Mouse (Mus musculus): ENCODE measurements around the gene Prnp. TPM values are rescaled to one million over a fixed set of nuclear protein-coding genes. Genes with fewer than 3 reads are reported as not detected.

Prnp gene
- total RNA-seq, 4 experiments from 2014 or later: 135 to 164 (median 149) TPM

Other genes with a start within 250 kb of the Prnp start
- not detected for gene Erv3, start 50.2 kb upstream of the Prnp start, total RNA-seq (2022)
- gene Prn, start within 50 bp of the Prnp start, total RNA-seq (2022): under 1 TPM in 3 of 4 experiments, not detected in 1; 0.20 to 0.69 (median 0.38) TPM
- gene Prnd, start 40.9 kb downstream of the Prnp start, total RNA-seq (2022): 1 to 10 TPM in 2 of 4 experiments, under 1 TPM in 2; 0.22 to 1.8 (median 1.2) TPM
- gene Rassf2, start 120.3 kb downstream of the Prnp start, total RNA-seq (2022): 1 to 10 TPM; 4.1 to 7.7 (median 6.6) TPM
- 10 to 100 TPM; 14.5 to 19.5 (median 16.1) TPM for gene Slc23a2, start 235.2 kb downstream of the Prnp start, total RNA-seq (2022)

Measured in heart, adult 8-10 months (tissue).